Comparison of ENCODE assay signal across 27 mouse cellular contexts in the genomic region with DNA sequence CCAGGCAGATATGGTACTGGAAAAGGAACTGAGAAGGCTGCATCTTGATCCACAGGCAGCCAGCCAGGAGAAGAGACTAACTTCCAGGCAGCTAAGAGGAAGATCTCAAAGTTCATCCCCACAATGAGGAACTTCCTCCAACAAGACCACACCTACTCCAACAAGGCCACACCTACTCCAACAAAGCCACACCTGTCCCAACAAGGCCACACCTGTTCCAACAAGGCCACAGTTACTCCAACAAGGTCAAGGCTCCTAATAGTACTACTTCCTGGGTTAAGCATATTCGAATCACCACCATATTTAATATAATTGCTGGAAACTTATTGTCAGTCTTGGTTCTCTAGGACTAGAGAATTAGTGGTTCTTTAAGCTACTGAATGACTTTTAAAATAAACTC. TPM values are rescaled to one million over a fixed set of nuclear protein-coding genes. Genes with fewer than 3 reads are reported as not detected.
DNase-seq lines count a peak whose midpoint lies in the region; ATAC-seq and TF ChIP-seq lines count a peak whose summit lies in the region.
"Had no signal": no experiment of that assay in that cellular context is flagged by ENCODE, and none has a peak within 500 bp of the region (broad histone marks: within the 10 kb centered on the region; RNA-seq: fewer than 3 reads in every experiment).

No protein-coding gene starts in this region.

- no peak overlapping the region for H3K9ac ChIP-seq in intestine, embryonic 16.5 days (ENCODE audit: low read depth, low read length)
- H3K9ac ChIP-seq in stomach, postnatal 0 days (ENCODE audit: low read length) = no peak overlapping the region
- H3K9ac ChIP-seq in forebrain, embryonic 15.5 days (replicated peaks) = no peak overlapping the region
- H3K9ac ChIP-seq in forebrain, embryonic 16.5 days (replicated peaks; ENCODE audit: low read depth, low read length) = no peak overlapping the region
- H3K9ac ChIP-seq: embryonic facial prominence, embryonic 12.5 days; embryonic facial prominence, embryonic 15.5 days; heart, embryonic 13.5 days; hindbrain, embryonic 14.5 days had no signal

- peak; percentile 43 for DNase-seq in R1 (ENCODE audit: low read depth, low spot score)
- DNase-seq in stomach, postnatal 0 days (ENCODE audit: low spot score) = no peak
- DNase-seq in lung, postnatal 25 days (ENCODE audit: low spot score) = no peak
- DNase-seq: adrenal gland, postnatal 10 days; adrenal gland, postnatal 36 days; cerebellum, adult 18-20 months; cerebellum, adult 9-11 months; cerebellum, postnatal 25 days; gastrocnemius, postnatal 10 days; gastrocnemius, postnatal 36 days; heart, adult 2 months; heart, postnatal 14 days; heart, postnatal 4 days had no signal

- no peak overlapping the region for H3K4me3 ChIP-seq in intestine, embryonic 16.5 days (ENCODE audit: low read length)
- no peak overlapping the region for H3K4me3 ChIP-seq in stomach, postnatal 0 days (ENCODE audit: low read depth, low read length)
- no peak overlapping the region for H3K4me3 ChIP-seq in forebrain, embryonic 15.5 days
- no peak overlapping the region for H3K4me3 ChIP-seq in forebrain, embryonic 16.5 days (replicated peaks; ENCODE audit: low read length)
- H3K4me3 ChIP-seq: embryonic facial prominence, embryonic 12.5 days; embryonic facial prominence, embryonic 15.5 days; heart, adult 2 months; heart, embryonic 10.5 days; heart, embryonic 13.5 days had no signal

- no peak overlapping the region for H3K27ac ChIP-seq in intestine, embryonic 16.5 days (ENCODE audit: low read length)
- H3K27ac ChIP-seq in stomach, postnatal 0 days (replicated peaks) = no peak overlapping the region
- no peak overlapping the region for H3K27ac ChIP-seq in forebrain, embryonic 15.5 days (replicated peaks)
- no peak overlapping the region for H3K27ac ChIP-seq in forebrain, embryonic 16.5 days (ENCODE audit: low read length)
- H3K27ac ChIP-seq: embryonic facial prominence, embryonic 12.5 days; embryonic facial prominence, embryonic 15.5 days; heart, adult 2 months; heart, embryonic 10.5 days; heart, embryonic 13.5 days; hindbrain, embryonic 14.5 days; hindbrain, postnatal 0 days had no signal

- H3K9me3 ChIP-seq in intestine, embryonic 16.5 days (ENCODE audit: control insufficient read depth, low read length) = no peaks in the 10 kb centered on the region
- no peaks in the 10 kb centered on the region for H3K9me3 ChIP-seq in stomach, postnatal 0 days (ENCODE audit: control insufficient read depth, low read length)
- no peaks in the 10 kb centered on the region for H3K9me3 ChIP-seq in forebrain, embryonic 15.5 days
- H3K9me3 ChIP-seq in forebrain, embryonic 16.5 days (ENCODE audit: control insufficient read depth, low read length) = no peaks in the 10 kb centered on the region
- H3K9me3 ChIP-seq: embryonic facial prominence, embryonic 12.5 days; embryonic facial prominence, embryonic 15.5 days; heart, embryonic 10.5 days; heart, embryonic 13.5 days had no signal

- TF ChIP-seq EP300 in stomach, postnatal 0 days (optimal IDR thresholded peaks at IDR 0.05) = no peak

- no peak for TF ChIP-seq CTCF in stomach, postnatal 0 days (IDR thresholded peaks at IDR 0.05; ENCODE audit: low read depth)

- no peaks in the 10 kb centered on the region for H3K4me1 ChIP-seq in intestine, embryonic 16.5 days (ENCODE audit: control insufficient read depth, insufficient read depth, low read length)
- no peaks in the 10 kb centered on the region for H3K4me1 ChIP-seq in stomach, postnatal 0 days (replicated peaks; ENCODE audit: control insufficient read depth, insufficient read depth)
- no peaks in the 10 kb centered on the region for H3K4me1 ChIP-seq in forebrain, embryonic 15.5 days
- H3K4me1 ChIP-seq in forebrain, embryonic 16.5 days (replicated peaks; ENCODE audit: control insufficient read depth, insufficient read depth, low read length) = no peaks in the 10 kb centered on the region
- H3K4me1 ChIP-seq: embryonic facial prominence, embryonic 15.5 days; heart, embryonic 10.5 days; heart, embryonic 13.5 days had no signal

- no peaks in the 10 kb centered on the region for H3K36me3 ChIP-seq in intestine, embryonic 16.5 days (ENCODE audit: control insufficient read depth, insufficient read depth, low read length)
- no peaks in the 10 kb centered on the region for H3K36me3 ChIP-seq in stomach, postnatal 0 days (ENCODE audit: control insufficient read depth, insufficient read depth, low read length)
- no peaks in the 10 kb centered on the region for H3K36me3 ChIP-seq in forebrain, embryonic 15.5 days
- H3K36me3 ChIP-seq in forebrain, embryonic 16.5 days (ENCODE audit: control insufficient read depth, insufficient read depth) = no peaks in the 10 kb centered on the region
- H3K36me3 ChIP-seq: embryonic facial prominence, embryonic 12.5 days; embryonic facial prominence, embryonic 15.5 days; heart, embryonic 10.5 days; heart, embryonic 13.5 days had no signal

- H3K27me3 ChIP-seq in intestine, embryonic 16.5 days (replicated peaks; ENCODE audit: control insufficient read depth, insufficient read depth, low read length) = no peaks in the 10 kb centered on the region
- no peaks in the 10 kb centered on the region for H3K27me3 ChIP-seq in stomach, postnatal 0 days (ENCODE audit: control insufficient read depth, insufficient read depth, low read length)
- H3K27me3 ChIP-seq in forebrain, embryonic 15.5 days = no peaks in the 10 kb centered on the region
- H3K27me3 ChIP-seq in forebrain, embryonic 16.5 days (replicated peaks; ENCODE audit: control insufficient read depth, insufficient read depth, low read length) = no peaks in the 10 kb centered on the region
- H3K27me3 ChIP-seq: embryonic facial prominence, embryonic 12.5 days; embryonic facial prominence, embryonic 15.5 days; heart, embryonic 13.5 days had no signal

- peak; percentile 60 for ATAC-seq in intestine, embryonic 16.5 days
- peak; percentile 82 for ATAC-seq in stomach, postnatal 0 days (ENCODE audit: low FRiP score, low TSS enrichment)
- ATAC-seq in forebrain, embryonic 15.5 days (replicated peaks) = no peak
- no peak for ATAC-seq in forebrain, embryonic 16.5 days
- ATAC-seq: CD4-positive, CD25-positive, alpha-beta regulatory T cell, adult 4 months; forebrain, embryonic 14.5 days; hindbrain, postnatal 0 days; inflammation-experienced regulatory T-cells, adult 6 months; Patski had no signal

- no peak overlapping the region for H3K4me2 ChIP-seq in intestine, embryonic 16.5 days (ENCODE audit: low read depth, low read length)
- no peak overlapping the region for H3K4me2 ChIP-seq in stomach, postnatal 0 days (replicated peaks; ENCODE audit: low read depth)
- no peak overlapping the region for H3K4me2 ChIP-seq in forebrain, embryonic 15.5 days (replicated peaks)
- no peak overlapping the region for H3K4me2 ChIP-seq in forebrain, embryonic 16.5 days (ENCODE audit: low read length)
- H3K4me2 ChIP-seq: embryonic facial prominence, embryonic 12.5 days; embryonic facial prominence, embryonic 15.5 days; heart, embryonic 13.5 days; hindbrain, embryonic 14.5 days had no signal

- WGBS in intestine, embryonic 16.5 days = 85% methylated on average over 1 of the region's 1 CpGs
- 86% methylated on average over 1 of the region's 1 CpGs for WGBS in stomach, postnatal 0 days
- WGBS in forebrain, embryonic 15.5 days = 95% methylated on average over 1 of the region's 1 CpGs
- WGBS in forebrain, embryonic 16.5 days = 90% methylated on average over 1 of the region's 1 CpGs

RNA-seq across cellular contexts. Expression of a gene that starts 34.6 kb away (rescaled TPM):
- not detected in 2 replicates for polyA plus RNA-seq in intestine, embryonic 16.5 days (2015; fragmentation: Nextera tagmentation; extraction: Ambion mirVana)
- not detected in 2 replicates for polyA plus RNA-seq in stomach, postnatal 0 days (2015; fragmentation: Nextera tagmentation; extraction: Ambion mirVana)
- polyA plus RNA-seq in forebrain, embryonic 15.5 days (2015; fragmentation: Nextera tagmentation; extraction: Ambion mirVana) = 5.3 and 5.7 TPM in 2 replicates
- polyA plus RNA-seq in forebrain, embryonic 16.5 days (2015; fragmentation: Nextera tagmentation; extraction: Ambion mirVana) = 4.2 and 9.0 TPM in 2 replicates
- polyA plus RNA-seq: C2C12; heart, embryonic 13.5 days; Patski had no signal

Comparison
In these comparisons a context has a peak if more than half of its experiments do, and no peak if none do; other contexts are left out.
1. ATAC-seq: peak in intestine, embryonic 16.5 days (single experiment) and stomach, postnatal 0 days (single experiment); none in forebrain, embryonic 15.5 days (single experiment) and forebrain, embryonic 16.5 days (single experiment).